Mouse (Mus musculus) neural tube, embryonic 13.5 days (tissue): Measurements from ENCODE around the gene Akt1s1. TPM values are rescaled to one million over a fixed set of nuclear protein-coding genes. Genes with fewer than 3 reads are reported as not detected.

Experiments used
- ATAC-seq: fragments of 200-750 bp; cut with Nextera tagmentation; 2 replicates; pipeline ENCODE4 v1.8.0; 2017; ENCODE audit warnings: low read depth, mild to moderate bottlenecking, moderate TSS enrichment, moderate library complexity
- H3K27ac ChIP-seq: fragments of 300-500 bp; sonication (generic); replicated peaks from 2 replicates; pipeline ENCODE4 v1.5.1; 2015; ENCODE audit warnings: moderate library complexity, mild to moderate bottlenecking, inconsistent platforms
- H3K27me3 ChIP-seq: fragments of 300-500 bp; sonication (generic); 2 replicates; pipeline ENCODE4 v1.6.1; 2015; ENCODE audit warnings: mild to moderate bottlenecking, inconsistent platforms
- H3K36me3 ChIP-seq: fragments of 300-500 bp; sonication (generic); 2 replicates; pipeline ENCODE4 v1.6.1; 2015; ENCODE audit warnings: mild to moderate bottlenecking, inconsistent platforms
- H3K4me1 ChIP-seq: fragments of 300-500 bp; sonication (generic); replicated peaks from 2 replicates; pipeline ENCODE4 v1.6.1; 2015; ENCODE audit warnings: inconsistent platforms
- H3K4me2 ChIP-seq: fragments of 300-500 bp; sonication (generic); 2 replicates; pipeline ENCODE4 v1.6.1; 2015; ENCODE audit warnings: inconsistent platforms, mild to moderate bottlenecking, moderate library complexity
- H3K4me3 ChIP-seq: fragments of 300-500 bp; sonication (generic); 2 replicates; pipeline ENCODE4 v1.5.1; 2015; ENCODE audit warnings: mild to moderate bottlenecking, inconsistent platforms
- H3K9ac ChIP-seq: fragments of 300-500 bp; sonication (generic); 2 replicates; pipeline ENCODE4 v1.6.1; 2015; ENCODE audit warnings: moderate library complexity, mild to moderate bottlenecking, inconsistent platforms
- H3K9me3 ChIP-seq: fragments of 300-500 bp; sonication (generic); 2 replicates; pipeline ENCODE4 v1.6.1; 2016; ENCODE audit warnings: inconsistent platforms
- WGBS: fragments of 180-500 bp; shearing (Covaris S2); methylation state at CpG from one replicate; pipeline ENCODE4 v1.1.7; 2015; 5-methylcytosine and 5-hydroxymethylcytosine counted together
- polyA plus RNA-seq: library from polyadenylated mRNA; unstranded; fragments of >200 nt; fragmentation: Nextera tagmentation; extraction: Ambion mirVana; gene quantifications from 2 replicates; pipeline ENCODE4 v1.2.1, GENCODE M21; 2015

Gene Akt1s1
- 89.7 and 99.0 TPM in 2 replicates for polyA plus RNA-seq

GRCm38 (mm10) chr7:44848561-44849415, at the start of gene Akt1s1, which contains the start of gene Tbc1d17:
Gene Akt1s1, plus strand, starts transcription at chr7:44848991.
Gene Tbc1d17, minus strand, starts transcription at chr7:44849079.
- ATAC-seq, result peak; percentile 88
- Histone ChIP-seq H3K27me3 (no peaks in the 10 kb centered on the region), H3K9ac (peak within 1 kb of the TSS; percentile 89), H3K4me3 (peak within 1 kb of the TSS; percentile 84), H3K27ac (peak within 1 kb of the TSS; percentile 98), H3K4me1 (peaks cover 40% of the 10 kb centered on the region), H3K4me2 (peak within 1 kb of the TSS; percentile 84), H3K9me3 (no peaks in the 10 kb centered on the region), H3K36me3 (peaks cover 44% of the 10 kb centered on the region)
- under 1% methylated on average over 54 of the region's 54 CpGs for WGBS

GRCm38 (mm10) chr7:44808927-44809326, 39.9 kb upstream of the Akt1s1 start:
- Histone ChIP-seq H3K9me3 (no peaks in the 10 kb centered on the region), H3K36me3 (peaks cover 4% of the 10 kb centered on the region; the same call in 1 of the 2 replicates), H3K4me3 (no peak overlapping the region), H3K27me3 (no peaks in the 10 kb centered on the region), H3K4me1 (no peaks in the 10 kb centered on the region), H3K4me2 (no peak overlapping the region), H3K27ac (no peak overlapping the region), H3K9ac (no peak overlapping the region)
- 82% methylated on average over 2 of the region's 2 CpGs for WGBS
- no peak for ATAC-seq

GRCm38 (mm10) chr7:44809466-44809865, 39.3 kb upstream of the Akt1s1 start:
- no peak for ATAC-seq
- Histone ChIP-seq H3K9ac (no peak overlapping the region), H3K36me3 (peaks cover 4% of the 10 kb centered on the region; the same call in 1 of the 2 replicates), H3K9me3 (no peaks in the 10 kb centered on the region), H3K4me2 (no peak overlapping the region), H3K27me3 (no peaks in the 10 kb centered on the region), H3K4me1 (no peaks in the 10 kb centered on the region), H3K4me3 (no peak overlapping the region), H3K27ac (no peak overlapping the region)
- WGBS, result 88% methylated on average over 3 of the region's 3 CpGs

- H3K4me2 ChIP-seq, result no peak overlapping the region
- no peak for ATAC-seq
- no peak overlapping the region for H3K9ac ChIP-seq
- H3K4me3 ChIP-seq, result no peak overlapping the region
- H3K9me3 ChIP-seq, result no peaks in the 10 kb centered on the region
- no peak overlapping the region for H3K27ac ChIP-seq
- no peaks in the 10 kb centered on the region for H3K27me3 ChIP-seq
- WGBS, result 83% methylated on average over 4 of the region's 4 CpGs
- H3K36me3 ChIP-seq, result peaks cover 4% of the 10 kb centered on the region; the same call in 1 of the 2 replicates
- peaks cover 8% of the 10 kb centered on the region for H3K4me1 ChIP-seq
These were observed 38.4 kb upstream of the Akt1s1 start for GRCm38 (mm10) chr7:44810365-44810764.

DNA sequence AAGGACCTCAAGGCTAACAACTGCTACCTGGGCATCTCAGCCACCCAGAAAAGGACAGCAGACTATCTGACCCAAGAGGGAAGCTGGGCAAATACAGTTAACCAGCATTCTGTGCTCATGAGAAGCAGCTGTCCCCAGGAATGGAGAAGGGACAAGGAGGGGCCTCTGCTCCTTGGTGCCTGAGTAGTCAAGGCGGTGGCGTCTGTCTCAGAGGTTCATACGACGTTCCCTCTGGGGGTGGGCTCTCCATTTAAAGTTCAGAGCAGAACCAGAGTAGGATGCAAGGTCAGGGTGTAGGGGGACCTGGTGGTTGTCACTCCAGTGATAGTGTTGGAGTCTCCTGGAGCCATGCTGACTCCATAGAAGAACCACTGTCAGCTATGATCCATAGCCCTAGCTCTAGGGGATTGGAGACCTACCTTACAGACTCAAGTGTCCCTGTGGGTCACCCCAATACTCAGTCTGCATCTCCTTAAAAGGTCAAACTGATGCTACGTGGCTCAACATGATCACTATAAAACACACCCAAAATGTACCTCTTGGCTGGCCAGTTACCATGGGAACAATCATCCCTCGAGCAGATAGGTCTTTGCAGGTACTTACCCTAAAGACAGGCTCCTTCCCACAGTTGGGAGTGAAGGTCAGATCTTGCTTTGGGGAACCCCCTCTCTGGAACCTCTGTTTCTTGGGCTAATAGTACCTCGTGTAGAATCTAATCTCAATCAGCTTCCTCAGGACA, 37.8 kb upstream of the Akt1s1 start:
- peaks cover 10% of the 10 kb centered on the region for H3K4me1 ChIP-seq
- H3K36me3 ChIP-seq, result peaks cover 4% of the 10 kb centered on the region; the same call in 1 of the 2 replicates
- H3K4me3 ChIP-seq, result no peak overlapping the region
- no peak overlapping the region for H3K4me2 ChIP-seq
- no peak overlapping the region for H3K9ac ChIP-seq
- ATAC-seq, result no peak
- no peaks in the 10 kb centered on the region for H3K9me3 ChIP-seq
- 89% methylated on average over 7 of the region's 7 CpGs for WGBS
- H3K27ac ChIP-seq, result no peak overlapping the region
- no peaks in the 10 kb centered on the region for H3K27me3 ChIP-seq

GRCm38 (mm10) chr7:44812651-44813325, 36.0 kb upstream of the Akt1s1 start:
- Histone ChIP-seq H3K9ac (no peak overlapping the region), H3K27ac (no peak overlapping the region), H3K4me2 (no peak overlapping the region), H3K9me3 (no peaks in the 10 kb centered on the region), H3K4me1 (peaks cover 22% of the 10 kb centered on the region), H3K4me3 (no peak overlapping the region), H3K27me3 (no peaks in the 10 kb centered on the region), H3K36me3 (peaks cover 4% of the 10 kb centered on the region; the same call in 1 of the 2 replicates)
- 92% methylated on average over 20 of the region's 20 CpGs for WGBS
- no peak for ATAC-seq

- H3K9me3 ChIP-seq, result no peaks in the 10 kb centered on the region
- WGBS, result 95% methylated on average over 3 of the region's 3 CpGs
- H3K4me1 ChIP-seq, result peaks cover 34% of the 10 kb centered on the region
- H3K36me3 ChIP-seq, result peaks cover 4% of the 10 kb centered on the region; the same call in 1 of the 2 replicates
- no peak overlapping the region for H3K27ac ChIP-seq
- no peak for ATAC-seq
- H3K4me3 ChIP-seq, result no peak overlapping the region
- H3K27me3 ChIP-seq, result no peaks in the 10 kb centered on the region
- no peak overlapping the region for H3K9ac ChIP-seq
- H3K4me2 ChIP-seq, result no peak overlapping the region
These were observed 34.8 kb upstream of the Akt1s1 start for GRCm38 (mm10) chr7:44813985-44814384.

GRCm38 (mm10) chr7:44814423-44814822, 34.4 kb upstream of the Akt1s1 start:
- 95% methylated on average over 4 of the region's 4 CpGs for WGBS
- Histone ChIP-seq H3K9me3 (no peaks in the 10 kb centered on the region), H3K4me3 (no peak overlapping the region), H3K4me1 (peaks cover 38% of the 10 kb centered on the region), H3K27ac (no peak overlapping the region), H3K4me2 (no peak overlapping the region), H3K27me3 (no peaks in the 10 kb centered on the region), H3K36me3 (peaks cover 4% of the 10 kb centered on the region; the same call in 1 of the 2 replicates), H3K9ac (no peak overlapping the region)
- ATAC-seq, result no peak

DNA sequence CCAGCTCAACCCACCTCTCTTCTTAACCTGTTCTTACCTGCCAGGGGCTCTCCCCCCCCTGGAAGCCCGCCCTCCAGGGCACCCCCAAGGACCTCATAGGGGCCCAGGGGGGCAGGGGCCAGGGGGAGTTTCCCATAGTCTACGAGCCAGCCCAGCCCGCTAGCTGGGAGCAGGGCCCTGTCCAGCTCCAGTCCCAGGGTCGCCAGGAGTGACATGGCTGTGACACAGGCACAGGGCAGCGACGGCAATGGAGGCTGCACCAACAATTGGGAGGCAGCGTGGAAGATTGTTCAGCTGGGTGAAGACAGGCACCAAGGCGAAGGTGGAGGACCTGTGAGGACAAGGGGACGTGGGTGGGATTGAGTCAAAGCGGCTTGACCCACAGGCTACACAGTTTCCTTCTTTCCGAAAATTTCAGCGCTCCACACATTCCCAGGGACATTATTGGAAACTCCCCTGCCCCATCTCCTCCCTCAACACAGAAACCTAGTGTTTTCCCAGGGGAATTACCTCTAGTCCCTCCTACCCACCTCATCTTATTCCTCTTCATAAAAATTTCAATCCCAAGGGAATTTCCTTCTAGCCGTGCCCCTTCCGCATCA, 33.7 kb upstream of the Akt1s1 start:
- peak overlapping the region; percentile 57 for H3K9ac ChIP-seq
- peak overlapping the region; percentile 69 for H3K4me2 ChIP-seq
- peak overlapping the region; percentile 94 for H3K27ac ChIP-seq
- peak; percentile 20 for ATAC-seq
- H3K27me3 ChIP-seq, result no peaks in the 10 kb centered on the region
- H3K9me3 ChIP-seq, result no peaks in the 10 kb centered on the region
- H3K36me3 ChIP-seq, result peaks cover 4% of the 10 kb centered on the region; the same call in 1 of the 2 replicates
- WGBS, result 26% methylated on average over 14 of the region's 14 CpGs
- peak overlapping the region; percentile 84 for H3K4me3 ChIP-seq
- peaks cover 44% of the 10 kb centered on the region for H3K4me1 ChIP-seq

GRCm38 (mm10) chr7:44815721-44816469, 32.9 kb upstream of the Akt1s1 start, which contains the start of the genes Nup62 and Il4i1:
Gene Nup62, plus strand, starts transcription at chr7:44816088.
Gene Il4i1, plus strand, starts transcription at chr7:44816387.
- peaks cover 53% of the 10 kb centered on the region for H3K4me1 ChIP-seq
- no peaks in the 10 kb centered on the region for H3K27me3 ChIP-seq
- peak within 1 kb of the TSS; percentile 93 for H3K9ac ChIP-seq
- H3K9me3 ChIP-seq, result no peaks in the 10 kb centered on the region
- under 1% methylated on average over 62 of the region's 62 CpGs for WGBS
- ATAC-seq, result peak; percentile 94
- H3K27ac ChIP-seq, result peak within 1 kb of the TSS; percentile 94
- H3K36me3 ChIP-seq, result peaks cover 4% of the 10 kb centered on the region; the same call in 1 of the 2 replicates
- H3K4me2 ChIP-seq, result peak within 1 kb of the TSS; percentile 69
- peak within 1 kb of the TSS; percentile 84 for H3K4me3 ChIP-seq
